Mouse (Mus musculus) spleen, adult 2 months (tissue): ENCODE results near the gene Nup54. TPM values are rescaled to one million over a fixed set of nuclear protein-coding genes. Genes with fewer than 3 reads are reported as not detected.

ENCODE experiments used
- DNase-seq, 2 experiments: peaks; one replicate each; pipeline versions ENCODE4 v3.0.0 to v3.0.0-alpha.2; 2012 to 2021; ENCODE audit warnings: low spot score in 2 of 2, low read depth in 1 of 2
- H3K27ac ChIP-seq: fragments of 200-500 bp; 2 replicates; pipeline ENCODE4 v1.5.1; 2012; ENCODE audit warnings: low read length, inconsistent platforms; ENCODE audit not compliant: insufficient read depth
- H3K27me3 ChIP-seq: fragments of 200-500 bp; 2 replicates; pipeline ENCODE4 v1.6.1; 2012; ENCODE audit warnings: mild to moderate bottlenecking, moderate library complexity, low read length, inconsistent platforms; ENCODE audit not compliant: control insufficient read depth, insufficient read depth
- H3K36me3 ChIP-seq: fragments of 200-500 bp; 2 replicates; pipeline ENCODE4 v1.6.1; 2012; ENCODE audit warnings: mild to moderate bottlenecking, low read length, inconsistent platforms; ENCODE audit not compliant: control insufficient read depth, insufficient read depth
- H3K4me1 ChIP-seq: fragments of 200-500 bp; 2 replicates; pipeline ENCODE4 v1.6.1; 2011; ENCODE audit warnings: inconsistent platforms; ENCODE audit not compliant: control insufficient read depth, insufficient read depth, insufficient read length
- H3K4me3 ChIP-seq: fragments of 200-500 bp; 2 replicates; pipeline ENCODE4 v1.5.1; 2011; ENCODE audit warnings: mild to moderate bottlenecking, inconsistent platforms; ENCODE audit not compliant: insufficient read depth, insufficient read length; ENCODE audit errors: extremely low read depth
- CTCF ChIP-seq: fragments of 200-500 bp; IDR thresholded peaks from 2 replicates; pipeline ENCODE4 v1.5.1; 2011; ENCODE audit warnings: mild to moderate bottlenecking, inconsistent platforms; ENCODE audit not compliant: insufficient read depth, insufficient read length, insufficient replicate concordance; ENCODE audit errors: extremely low read depth
- POLR2A ChIP-seq: fragments of 200-500 bp; IDR thresholded peaks from 2 replicates; pipeline ENCODE4 v1.6.1; 2011; ENCODE audit warnings: low read depth, low read length, inconsistent platforms
- WGBS: fragments of 180-500 bp; shearing (Covaris S2); methylation state at CpG from one replicate; pipeline ENCODE4 v1.1.7; 2018; 5-methylcytosine and 5-hydroxymethylcytosine counted together
- polyA plus RNA-seq: library from polyadenylated mRNA; depleted of rRNA; stranded (reverse); fragments of >200 nt; gene quantifications from 2 replicates; pipeline ENCODE4 v1.2.3, GENCODE M21; 2012; rRNA removed

Nup54 gene
- polyA plus RNA-seq, 1 experiment: 12.4 TPM

DNA sequence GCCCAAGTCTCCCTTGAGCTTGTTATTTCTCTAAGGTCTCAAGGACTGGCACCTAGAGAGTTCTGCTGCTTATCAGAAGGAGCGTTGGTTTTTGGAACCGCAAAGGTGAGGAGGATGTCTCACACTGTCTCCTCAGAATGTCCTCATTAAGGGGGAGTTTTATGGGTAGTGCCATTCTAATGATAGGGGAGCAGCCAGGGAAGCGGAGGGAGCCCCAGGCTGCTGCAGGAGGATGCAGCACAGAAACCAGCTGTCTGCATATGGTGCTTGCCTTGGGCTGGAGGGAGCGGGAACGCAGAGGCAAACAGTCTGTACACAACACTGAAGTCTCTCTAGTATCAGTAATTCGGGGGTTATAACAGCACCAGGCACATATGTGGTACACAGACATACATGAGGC is 64.1 kb downstream of the Nup54 start:
- 93% methylated on average over 6 of the region's 6 CpGs for WGBS
- no peak for TF ChIP-seq CTCF
- TF ChIP-seq POLR2A: no peak

DNA sequence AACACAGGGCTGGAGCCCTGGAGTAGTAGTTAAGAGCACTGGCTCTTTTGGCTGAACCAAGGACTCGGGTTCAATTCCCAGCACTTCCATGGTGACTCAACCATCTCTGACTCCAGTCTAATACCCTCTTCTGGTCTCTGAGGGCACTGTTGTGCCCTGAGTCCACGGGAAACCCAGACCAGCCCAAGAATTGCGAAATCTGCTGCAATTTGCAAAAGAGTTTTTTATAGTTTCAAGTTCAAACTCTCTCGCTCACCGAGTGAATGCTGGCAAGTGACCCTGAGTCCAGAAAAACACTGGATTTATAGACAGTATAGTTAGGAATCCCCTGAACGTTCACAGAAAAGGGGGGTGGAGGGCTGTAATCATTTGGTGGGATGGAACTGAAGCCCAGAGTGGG is 64.6 kb downstream of the Nup54 start:
- no peak overlapping the region for H3K4me3 ChIP-seq
- H3K27me3 ChIP-seq: no peaks in the 10 kb centered on the region
- no peak for DNase-seq
- 61% methylated on average over 6 of the region's 6 CpGs for WGBS
- TF ChIP-seq CTCF: no peak
- no peak for TF ChIP-seq POLR2A
- peaks cover 2% of the 10 kb centered on the region; the same call in 1 of the 2 replicates for H3K4me1 ChIP-seq
- H3K27ac ChIP-seq: no peak overlapping the region
- no peaks in the 10 kb centered on the region for H3K36me3 ChIP-seq

More for the DNA sequence above, 64.1 kb downstream of the Nup54 start:
- Histone ChIP-seq H3K4me3 (no peak overlapping the region), H3K36me3 (no peaks in the 10 kb centered on the region), H3K4me1 (peaks cover 7% of the 10 kb centered on the region; the same call in 1 of the 2 replicates), H3K27me3 (no peaks in the 10 kb centered on the region), H3K27ac (no peak overlapping the region)
- no peak for DNase-seq

DNA sequence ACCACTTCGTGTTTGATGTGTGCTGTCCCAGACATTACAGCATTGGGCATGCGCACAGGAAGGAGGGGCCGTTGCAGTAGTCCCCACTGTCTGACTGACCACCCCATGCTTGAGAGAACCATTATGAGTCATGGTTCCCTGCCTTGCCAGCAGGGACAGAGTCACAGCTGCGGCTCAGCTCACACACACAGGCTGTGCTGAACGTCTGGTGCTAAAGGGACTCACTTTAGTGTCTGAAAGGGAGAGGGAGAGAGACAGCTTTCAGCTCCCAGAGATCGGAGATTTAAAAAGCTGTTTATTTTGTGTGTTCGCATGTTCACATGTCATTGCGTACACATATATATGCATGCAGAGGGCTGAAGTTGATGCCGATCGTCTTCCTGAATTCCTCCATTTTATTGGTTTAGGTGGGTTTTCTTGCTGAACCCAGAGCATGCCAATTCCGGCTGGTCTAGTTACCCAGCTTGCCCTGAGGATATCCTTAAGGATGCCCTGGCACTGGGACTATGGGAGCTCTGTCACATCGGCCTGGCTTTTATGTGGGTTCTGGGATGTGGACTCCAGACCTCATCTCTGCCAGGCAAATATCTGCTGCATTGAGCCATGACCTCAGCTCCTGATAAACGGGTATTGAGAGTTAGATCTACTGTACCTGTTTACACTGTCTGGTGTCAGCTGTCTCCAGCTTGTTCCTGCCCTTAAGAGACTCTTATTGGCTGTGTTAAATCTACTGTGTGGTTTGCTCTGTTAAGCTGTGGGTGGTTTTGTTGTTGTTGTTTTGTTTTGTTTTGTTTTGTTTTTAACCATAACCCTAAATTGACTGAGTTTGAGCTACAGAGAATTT is 65.6 kb downstream of the Nup54 start:
- no peak for DNase-seq
- no peak for TF ChIP-seq POLR2A
- TF ChIP-seq CTCF: no peak
- Histone ChIP-seq H3K27ac (no peak overlapping the region), H3K36me3 (no peaks in the 10 kb centered on the region), H3K4me1 (peaks cover 2% of the 10 kb centered on the region; the same call in 1 of the 2 replicates), H3K4me3 (no peak overlapping the region), H3K27me3 (no peaks in the 10 kb centered on the region)
- 78% methylated on average over 13 of the region's 13 CpGs for whole genome bisulfite sequencing

DNA sequence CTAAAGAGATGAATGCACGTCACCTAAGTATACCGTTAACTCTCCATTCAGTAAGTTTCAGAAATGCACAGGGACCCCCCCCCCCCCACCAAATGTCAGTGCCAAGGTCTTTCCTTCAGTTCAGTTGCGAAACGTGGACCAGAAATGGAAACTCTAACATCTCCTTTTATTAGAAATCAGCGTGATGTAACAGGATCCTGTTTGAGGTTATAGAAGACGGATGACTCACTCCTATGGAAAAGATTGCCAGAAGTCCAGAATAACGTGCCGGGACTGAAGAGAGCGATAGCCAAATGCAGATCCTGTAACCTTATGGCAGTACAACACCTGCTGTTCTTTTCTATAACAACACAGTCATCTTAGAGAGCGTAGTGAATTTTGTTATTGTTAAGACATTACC is 66.6 kb downstream of the Nup54 start:
- Histone ChIP-seq H3K27me3 (no peaks in the 10 kb centered on the region), H3K4me1 (no peaks in the 10 kb centered on the region), H3K4me3 (no peak overlapping the region), H3K36me3 (no peaks in the 10 kb centered on the region), H3K27ac (no peak overlapping the region)
- TF ChIP-seq CTCF (no peak), POLR2A (no peak)
- DNase-seq: no peak
- WGBS: 76% methylated on average over 10 of the region's 10 CpGs

DNA sequence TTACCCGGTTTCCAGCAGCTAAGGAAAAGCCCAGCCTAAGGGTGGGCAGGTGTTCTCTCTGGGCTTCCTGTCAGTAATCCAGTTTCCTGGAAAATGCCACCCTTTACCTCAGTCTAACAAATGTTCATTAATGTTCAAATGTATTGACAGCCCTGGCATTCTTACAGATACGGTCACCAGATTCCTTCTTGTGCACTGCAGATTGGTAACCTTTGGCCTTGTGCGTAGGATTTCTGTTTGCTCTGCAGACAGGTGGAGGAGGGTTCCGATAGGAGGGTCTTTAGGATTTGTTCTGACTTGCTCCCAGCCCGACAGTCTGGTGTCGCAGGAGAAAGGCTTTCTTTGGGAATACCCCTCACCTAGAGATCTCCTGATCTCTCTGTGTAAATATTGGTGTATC is 68.5 kb downstream of the Nup54 start:
- H3K27ac ChIP-seq: no peak overlapping the region
- TF ChIP-seq POLR2A (no peak), CTCF (no peak)
- WGBS: 92% methylated on average over 6 of the region's 6 CpGs

More for the DNA sequence above, 68.5 kb downstream of the Nup54 start:
- H3K27me3 ChIP-seq: no peaks in the 10 kb centered on the region
- no peaks in the 10 kb centered on the region for H3K4me1 ChIP-seq
- DNase-seq: no peak
- H3K36me3 ChIP-seq: no peaks in the 10 kb centered on the region
- H3K4me3 ChIP-seq: no peak overlapping the region

Other genes with a start within 250 kb of the Nup54 start
- not detected in 2 replicates for gene U90926, start 219.8 kb downstream of the Nup54 start, polyA plus RNA-seq
- gene Ppef2, start 178.9 kb downstream of the Nup54 start, polyA plus RNA-seq: 0.74 and 2.4 TPM in 2 replicates
- gene Naaa, start 157.0 kb downstream of the Nup54 start, polyA plus RNA-seq: 65.5 and 74.4 TPM in 2 replicates
- 10.2 and 13.9 TPM in 2 replicates for gene Sdad1, start 124.7 kb downstream of the Nup54 start, polyA plus RNA-seq
- 31.2 and 47.5 TPM in 2 replicates for gene Cxcl9, start 107.1 kb downstream of the Nup54 start, polyA plus RNA-seq
- gene Art3, start 103.4 kb downstream of the Nup54 start, polyA plus RNA-seq: 0.65 and 2.4 TPM in 2 replicates
- 33.9 and 55.2 TPM in 2 replicates for gene Cxcl10, start 86.3 kb downstream of the Nup54 start, polyA plus RNA-seq
- 15.4 and 16.0 TPM in 2 replicates for gene Scarb2, start 71.6 kb upstream of the Nup54 start, polyA plus RNA-seq
- gene Fam47e, start 119.8 kb upstream of the Nup54 start, polyA plus RNA-seq: 0.12 and 0.19 TPM in 2 replicates
- gene Stbd1, start 167.8 kb upstream of the Nup54 start, polyA plus RNA-seq: 6.4 and 9.7 TPM in 2 replicates
- 0.11 and 0.21 TPM in 2 replicates for gene Ccdc158, start 240.1 kb upstream of the Nup54 start, polyA plus RNA-seq
- gene Shroom3, start 248.2 kb upstream of the Nup54 start, polyA plus RNA-seq: 9.8 and 9.9 TPM in 2 replicates